Mouse (Mus musculus): ENCODE measurements around the gene Rnf212. TPM values are rescaled to one million over a fixed set of nuclear protein-coding genes. Genes with fewer than 3 reads are reported as not detected.

Rnf212 gene
- polyA plus RNA-seq, 1 experiment: 0.31 TPM

DNA sequence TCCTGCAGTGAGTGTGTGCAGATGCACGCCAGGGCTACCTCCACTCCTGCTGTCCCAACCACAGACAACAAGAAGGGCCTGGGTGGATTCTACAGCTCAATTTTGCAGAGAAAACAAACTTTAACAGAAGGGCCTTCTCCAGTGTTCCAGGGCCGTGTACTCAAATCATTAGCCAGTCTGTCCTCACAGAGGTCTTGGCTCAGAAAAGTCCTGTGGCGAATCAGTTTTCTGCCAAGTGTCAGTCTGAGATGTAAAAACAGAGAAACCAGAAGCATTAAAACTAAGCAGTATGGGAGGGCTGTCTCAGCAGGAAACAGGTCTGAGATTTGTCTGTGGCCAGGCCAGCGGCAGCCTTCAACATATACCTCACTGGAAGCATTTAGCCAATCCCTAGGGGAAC lies 56.7 kb downstream of the Rnf212 start:
- Histone ChIP-seq H3K4me1 (ENCODE audit: control insufficient read depth) (no peaks in the 10 kb centered on the region), H3K27me3 (ENCODE audit: control insufficient read depth) (peaks cover 12% of the 10 kb centered on the region), H3K9me3 (ENCODE audit: control insufficient read depth, low read length) (no peaks in the 10 kb centered on the region), H3K36me3 (ENCODE audit: control insufficient read depth) (no peaks in the 10 kb centered on the region), H3K4me3 (replicated peaks) (no peak overlapping the region)
- TF ChIP-seq GATA1 (IDR thresholded peaks at IDR 0.05; ENCODE audit: low read length) (no peak), TAL1 (IDR thresholded peaks at IDR 0.05; ENCODE audit: low read length) (no peak)

DNA sequence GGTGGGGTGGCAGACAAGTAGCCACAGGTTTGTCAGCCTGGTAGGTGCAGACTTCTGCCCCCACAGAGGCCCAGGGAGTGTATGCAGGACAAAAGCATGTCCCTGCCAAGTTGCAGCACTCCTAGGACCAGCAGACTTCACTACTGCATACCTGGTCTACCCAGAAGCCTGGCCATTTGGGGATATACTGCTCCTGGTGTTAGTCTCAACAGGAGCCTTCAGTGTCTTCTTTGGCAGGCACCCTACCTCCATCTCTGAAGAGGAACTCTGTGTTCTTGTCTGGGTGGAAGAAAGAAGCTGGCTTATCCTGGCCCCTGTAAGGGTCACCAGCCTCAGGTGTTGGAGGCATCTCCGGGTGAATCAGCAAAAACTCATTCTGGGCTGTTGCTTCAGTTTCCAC lies 58.8 kb downstream of the Rnf212 start:
- H3K9me3 ChIP-seq (ENCODE audit: control insufficient read depth, low read length): no peaks in the 10 kb centered on the region
- TF ChIP-seq GATA1 (IDR thresholded peaks at IDR 0.05; ENCODE audit: low read length): no peak
- no peak for TF ChIP-seq TAL1 (IDR thresholded peaks at IDR 0.05; ENCODE audit: low read length)
- no peaks in the 10 kb centered on the region for H3K4me1 ChIP-seq (ENCODE audit: control insufficient read depth)
- no peaks in the 10 kb centered on the region for H3K36me3 ChIP-seq (ENCODE audit: control insufficient read depth)
- peaks cover 12% of the 10 kb centered on the region for H3K27me3 ChIP-seq (ENCODE audit: control insufficient read depth)
- H3K4me3 ChIP-seq (replicated peaks): no peak overlapping the region

DNA sequence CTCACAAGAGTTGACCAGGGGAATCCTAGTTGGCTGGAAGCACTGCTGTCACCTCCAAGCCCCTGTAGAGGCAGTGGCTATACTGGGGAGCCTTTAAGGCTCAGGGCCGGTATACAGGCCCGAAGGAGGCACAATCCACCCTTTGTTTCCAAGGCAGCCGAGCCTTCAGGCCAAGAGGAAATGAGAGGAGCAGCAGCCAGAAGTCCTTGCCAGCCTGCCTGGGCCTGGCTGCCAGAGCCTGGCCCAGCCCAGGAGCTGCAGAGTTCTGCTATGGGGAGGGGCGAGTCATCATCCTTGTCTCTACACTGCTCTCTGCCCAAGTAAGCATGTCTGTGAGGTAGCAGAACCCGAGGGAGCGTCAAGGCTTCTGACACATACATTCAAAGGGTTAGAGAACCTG lies 60.6 kb downstream of the Rnf212 start:
- H3K36me3 ChIP-seq (ENCODE audit: control insufficient read depth): no peaks in the 10 kb centered on the region
- H3K9me3 ChIP-seq (ENCODE audit: control insufficient read depth, low read length): no peaks in the 10 kb centered on the region
- no peaks in the 10 kb centered on the region for H3K4me1 ChIP-seq (ENCODE audit: control insufficient read depth)
- no peak overlapping the region for H3K4me3 ChIP-seq (replicated peaks)
- H3K27me3 ChIP-seq (ENCODE audit: control insufficient read depth): peaks cover 5% of the 10 kb centered on the region; the same call in 1 of the 2 replicates
- TF ChIP-seq TAL1 (IDR thresholded peaks at IDR 0.05; ENCODE audit: low read length): no peak
- no peak for TF ChIP-seq GATA1 (IDR thresholded peaks at IDR 0.05; ENCODE audit: low read length)

DNA sequence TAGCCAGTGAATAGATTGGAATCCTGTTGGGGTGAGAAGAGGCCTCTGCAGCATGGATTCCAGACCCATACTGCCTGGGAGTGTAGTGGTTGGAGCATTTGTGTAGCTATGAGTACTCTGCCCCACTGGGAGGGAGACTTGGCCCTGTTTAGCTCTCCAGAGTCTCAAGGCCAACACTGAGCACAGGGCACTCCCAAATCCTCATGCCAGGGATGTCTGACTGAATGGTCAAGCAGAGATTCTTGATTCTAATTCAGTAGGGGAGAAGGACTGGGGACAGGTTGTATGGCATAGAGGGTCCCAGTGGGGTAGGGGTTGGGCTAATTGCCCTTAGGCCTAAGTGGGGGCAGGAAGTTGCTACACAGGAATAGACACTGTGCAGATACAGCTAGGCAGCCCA lies 61.1 kb downstream of the Rnf212 start:
- 0 out of 2 replicates have a peak, but pooled peaks cover under 1% of the 10 kb centered on the region for H3K27me3 ChIP-seq (ENCODE audit: control insufficient read depth)
- no peak overlapping the region for H3K4me3 ChIP-seq (replicated peaks)
- TF ChIP-seq TAL1 (IDR thresholded peaks at IDR 0.05; ENCODE audit: low read length): no peak
- no peaks in the 10 kb centered on the region for H3K9me3 ChIP-seq (ENCODE audit: control insufficient read depth, low read length)
- no peaks in the 10 kb centered on the region for H3K36me3 ChIP-seq (ENCODE audit: control insufficient read depth)
- peaks cover 2% of the 10 kb centered on the region; the same call in 1 of the 2 replicates for H3K4me1 ChIP-seq (ENCODE audit: control insufficient read depth)

DNA sequence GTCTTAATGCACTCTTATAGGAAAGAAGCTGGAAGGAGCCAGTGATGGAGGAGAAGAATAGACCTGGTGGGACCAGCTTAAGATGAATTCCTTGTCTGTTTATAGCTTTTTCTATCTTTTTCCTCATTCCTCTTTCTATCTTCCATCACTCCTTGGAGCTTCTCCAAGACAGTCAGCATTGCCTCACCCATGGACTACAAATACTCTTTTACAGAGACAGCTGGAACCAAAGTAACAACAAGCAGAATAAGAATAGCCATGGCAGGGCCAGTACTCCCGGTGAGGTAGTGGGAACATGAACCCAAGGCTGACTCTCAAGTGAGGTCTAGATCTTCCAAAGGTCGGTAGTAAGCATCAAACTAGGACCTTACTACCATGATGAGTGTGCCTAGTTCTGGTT lies 61.7 kb downstream of the Rnf212 start:
- TF ChIP-seq TAL1 (IDR thresholded peaks at IDR 0.05; ENCODE audit: low read length): no peak
- no peak for TF ChIP-seq GATA1 (IDR thresholded peaks at IDR 0.05; ENCODE audit: low read length)
- H3K27me3 ChIP-seq (ENCODE audit: control insufficient read depth): no peaks in the 10 kb centered on the region
- peaks cover 2% of the 10 kb centered on the region; the same call in 1 of the 2 replicates for H3K36me3 ChIP-seq (ENCODE audit: control insufficient read depth)
- peaks cover 3% of the 10 kb centered on the region; the same call in 1 of the 2 replicates for H3K4me1 ChIP-seq (ENCODE audit: control insufficient read depth)
- H3K9me3 ChIP-seq (ENCODE audit: control insufficient read depth, low read length): no peaks in the 10 kb centered on the region
- no peak overlapping the region for H3K4me3 ChIP-seq (replicated peaks)

- H3K4me1 ChIP-seq (ENCODE audit: control insufficient read depth): peaks cover 7% of the 10 kb centered on the region
- TF ChIP-seq GATA1 (IDR thresholded peaks at IDR 0.05; ENCODE audit: low read length): no peak
- TF ChIP-seq TAL1 (IDR thresholded peaks at IDR 0.05; ENCODE audit: low read length): no peak
- no peaks in the 10 kb centered on the region for H3K9me3 ChIP-seq (ENCODE audit: control insufficient read depth, low read length)
- no peaks in the 10 kb centered on the region for H3K27me3 ChIP-seq (ENCODE audit: control insufficient read depth)
- no peak overlapping the region for H3K4me3 ChIP-seq (replicated peaks)
- H3K36me3 ChIP-seq (ENCODE audit: control insufficient read depth): peaks cover 10% of the 10 kb centered on the region
Observed at GRCm38 (mm10) chr5:108711968-108712367, 62.8 kb downstream of the Rnf212 start.

- H3K4me1 ChIP-seq (ENCODE audit: control insufficient read depth): peaks cover 7% of the 10 kb centered on the region
- no peaks in the 10 kb centered on the region for H3K27me3 ChIP-seq (ENCODE audit: control insufficient read depth)
- peaks cover 36% of the 10 kb centered on the region for H3K36me3 ChIP-seq (ENCODE audit: control insufficient read depth)
- H3K4me3 ChIP-seq (replicated peaks): no peak overlapping the region
- TF ChIP-seq TAL1 (IDR thresholded peaks at IDR 0.05; ENCODE audit: low read length): no peak
- TF ChIP-seq GATA1 (IDR thresholded peaks at IDR 0.05; ENCODE audit: low read length): no peak
- H3K9me3 ChIP-seq (ENCODE audit: control insufficient read depth, low read length): no peaks in the 10 kb centered on the region
Observed at GRCm38 (mm10) chr5:108708981-108709731, 65.6 kb downstream of the Rnf212 start.

- Histone ChIP-seq H3K4me3 (replicated peaks) (no peak overlapping the region), H3K4me1 (ENCODE audit: control insufficient read depth) (peaks cover 14% of the 10 kb centered on the region), H3K9me3 (ENCODE audit: control insufficient read depth, low read length) (no peaks in the 10 kb centered on the region), H3K27me3 (ENCODE audit: control insufficient read depth) (no peaks in the 10 kb centered on the region), H3K36me3 (ENCODE audit: control insufficient read depth) (peaks cover 42% of the 10 kb centered on the region)
- TF ChIP-seq GATA1 (IDR thresholded peaks at IDR 0.05; ENCODE audit: low read length) (no peak), TAL1 (IDR thresholded peaks at IDR 0.05; ENCODE audit: low read length) (no peak)
Observed at GRCm38 (mm10) chr5:108708419-108708818, 66.4 kb downstream of the Rnf212 start.

- H3K9me3 ChIP-seq (ENCODE audit: control insufficient read depth, low read length): no peaks in the 10 kb centered on the region
- H3K4me1 ChIP-seq (ENCODE audit: control insufficient read depth): peaks cover 16% of the 10 kb centered on the region
- no peak for TF ChIP-seq GATA1 (IDR thresholded peaks at IDR 0.05; ENCODE audit: low read length)
- TF ChIP-seq TAL1 (IDR thresholded peaks at IDR 0.05; ENCODE audit: low read length): no peak
- H3K27me3 ChIP-seq (ENCODE audit: control insufficient read depth): no peaks in the 10 kb centered on the region
- H3K4me3 ChIP-seq (replicated peaks): no peak overlapping the region
- H3K36me3 ChIP-seq (ENCODE audit: control insufficient read depth): peaks cover 47% of the 10 kb centered on the region
Observed at GRCm38 (mm10) chr5:108707758-108708157, 67.0 kb downstream of the Rnf212 start.

All from erythroblast, embryonic 14.5 days (primary cell).